Mouse (Mus musculus): Measurements from ENCODE around the gene 1700008O03Rik. TPM values are rescaled to one million over a fixed set of nuclear protein-coding genes. Genes with fewer than 3 reads are reported as not detected.

Gene 1700008O03Rik
- polyA plus RNA-seq (2015; fragmentation: Nextera tagmentation; extraction: Ambion mirVana) = 0.70 and 1.4 TPM in 2 replicates

- Histone ChIP-seq H3K36me3 (no peaks in the 10 kb centered on the region), H3K27ac (no peak within 1 kb of the TSS), H3K4me3 (replicated peaks) (peak within 1 kb of the TSS; percentile 55), H3K9ac (replicated peaks) (peak within 1 kb of the TSS; percentile 80), H3K27me3 (peaks cover 19% of the 10 kb centered on the region; the same call in 1 of the 2 replicates), H3K9me3 (no peaks in the 10 kb centered on the region), H3K4me2 (replicated peaks) (peak within 1 kb of the TSS; percentile 89), H3K4me1 (replicated peaks) (peaks cover 21% of the 10 kb centered on the region)
- 86% methylated on average over 12 of the region's 12 CpGs for WGBS
- no peak for ATAC-seq
These were observed at the start of gene 1700008O03Rik for GRCm38 (mm10) chr7:44385720-44386119. Gene 1700008O03Rik (minus strand): TSS chr7:44385820.

DNA sequence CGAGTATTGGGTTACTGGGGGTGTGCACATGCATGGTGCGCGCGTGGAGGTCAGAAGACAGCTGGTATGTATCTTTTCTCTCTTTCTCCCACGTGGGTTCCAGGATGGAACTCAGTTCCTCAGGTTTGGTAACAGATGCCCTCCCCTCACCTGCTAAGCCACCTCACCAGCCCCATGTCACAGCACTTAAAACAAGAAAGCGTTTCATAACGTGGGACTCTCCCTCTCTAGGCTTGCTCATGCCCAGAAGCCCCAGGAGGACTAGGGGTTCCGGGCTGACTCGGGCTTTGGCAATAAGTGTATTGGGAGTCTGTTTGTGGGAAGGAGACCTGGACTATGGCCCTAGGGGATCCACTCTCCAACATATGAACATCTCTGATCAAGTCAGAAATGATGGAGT is 48.5 kb upstream of the 1700008O03Rik start:
- H3K4me2 ChIP-seq (replicated peaks) = no peak overlapping the region
- no peak overlapping the region for H3K27ac ChIP-seq
- peaks cover 23% of the 10 kb centered on the region for H3K36me3 ChIP-seq
- 78% methylated on average over 9 of the region's 9 CpGs for WGBS
- H3K4me3 ChIP-seq (replicated peaks) = no peak overlapping the region
- no peak overlapping the region for H3K9ac ChIP-seq (replicated peaks)
- no peak for ATAC-seq
- no peaks in the 10 kb centered on the region for H3K27me3 ChIP-seq
- H3K9me3 ChIP-seq = no peaks in the 10 kb centered on the region
- peaks cover 62% of the 10 kb centered on the region for H3K4me1 ChIP-seq (replicated peaks)

- Histone ChIP-seq H3K4me1 (replicated peaks) (peaks cover 59% of the 10 kb centered on the region), H3K36me3 (peaks cover 23% of the 10 kb centered on the region), H3K9ac (replicated peaks) (no peak overlapping the region), H3K9me3 (no peaks in the 10 kb centered on the region), H3K27ac (0 out of 2 replicates have a peak overlapping the region, but pooled peaks have one; percentile 16), H3K27me3 (no peaks in the 10 kb centered on the region), H3K4me2 (replicated peaks) (no peak overlapping the region; the same call in 1 of the 2 replicates), H3K4me3 (replicated peaks) (no peak overlapping the region)
- 11% methylated on average over 7 of the region's 7 CpGs for WGBS
- no peak for ATAC-seq
These were observed 47.8 kb upstream of the 1700008O03Rik start for GRCm38 (mm10) chr7:44433371-44433770.

DNA sequence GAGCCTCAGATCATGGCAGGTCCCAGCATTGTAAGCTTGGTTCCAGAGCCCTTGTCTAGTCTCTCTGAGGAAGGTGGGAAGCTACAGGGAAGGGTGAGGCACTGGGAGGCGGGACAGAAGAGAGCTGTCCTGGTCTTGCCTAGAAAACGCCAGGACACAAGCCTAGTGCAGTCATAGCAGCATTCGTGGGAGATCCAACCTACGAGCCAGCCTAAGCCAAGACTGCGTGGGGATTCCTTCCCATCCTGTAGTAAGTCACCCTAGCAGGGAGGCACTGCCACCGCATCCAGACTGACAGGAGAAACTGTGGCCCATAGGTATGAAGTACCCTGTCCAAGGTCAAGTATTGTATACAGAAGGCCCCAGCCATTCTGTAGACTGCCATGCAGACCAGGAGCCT is 46.9 kb upstream of the 1700008O03Rik start:
- H3K4me1 ChIP-seq (replicated peaks) = peaks cover 59% of the 10 kb centered on the region
- H3K9me3 ChIP-seq = no peaks in the 10 kb centered on the region
- H3K9ac ChIP-seq (replicated peaks) = peak overlapping the region; percentile 42; the same call in 1 of the 2 replicates
- ATAC-seq = no peak
- no peaks in the 10 kb centered on the region for H3K27me3 ChIP-seq
- H3K4me2 ChIP-seq (replicated peaks) = peak overlapping the region; percentile 96; the same call in 1 of the 2 replicates
- no peak overlapping the region for H3K4me3 ChIP-seq (replicated peaks)
- peaks cover 19% of the 10 kb centered on the region for H3K36me3 ChIP-seq
- H3K27ac ChIP-seq = 0 out of 2 replicates have a peak overlapping the region, but pooled peaks have one; percentile 16
- 74% methylated on average over 6 of the region's 6 CpGs for WGBS

GRCm38 (mm10) chr7:44429534-44430488 is 44.2 kb upstream of the 1700008O03Rik start:
- Histone ChIP-seq H3K27ac (peak overlapping the region; percentile 100), H3K4me1 (replicated peaks) (peaks cover 69% of the 10 kb centered on the region), H3K9ac (replicated peaks) (peak overlapping the region; percentile 98), H3K36me3 (peaks cover 10% of the 10 kb centered on the region), H3K27me3 (no peaks in the 10 kb centered on the region), H3K4me2 (replicated peaks) (peak overlapping the region; percentile 96), H3K4me3 (replicated peaks) (peak overlapping the region; percentile 76), H3K9me3 (no peaks in the 10 kb centered on the region)
- under 1% methylated on average over 32 of the region's 32 CpGs for WGBS
- peak; percentile 27 for ATAC-seq

- H3K4me1 ChIP-seq (replicated peaks) = peaks cover 64% of the 10 kb centered on the region
- peak within 1 kb of the TSS; percentile 96 for H3K4me2 ChIP-seq (replicated peaks)
- 1% methylated on average over 37 of the region's 69 CpGs for WGBS
- no peaks in the 10 kb centered on the region for H3K27me3 ChIP-seq
- H3K4me3 ChIP-seq (replicated peaks) = peak within 1 kb of the TSS; percentile 76
- no peaks in the 10 kb centered on the region for H3K9me3 ChIP-seq
- peak; percentile 53 for ATAC-seq
- H3K9ac ChIP-seq (replicated peaks) = peak within 1 kb of the TSS; percentile 98
- peaks cover 3% of the 10 kb centered on the region; the same call in 1 of the 2 replicates for H3K36me3 ChIP-seq
- peak within 1 kb of the TSS; percentile 100 for H3K27ac ChIP-seq
These were observed 43.4 kb upstream of the 1700008O03Rik start, which contains the start of gene Lrrc4b for GRCm38 (mm10) chr7:44428968-44429521. Gene Lrrc4b (plus strand): TSS chr7:44429018.

DNA sequence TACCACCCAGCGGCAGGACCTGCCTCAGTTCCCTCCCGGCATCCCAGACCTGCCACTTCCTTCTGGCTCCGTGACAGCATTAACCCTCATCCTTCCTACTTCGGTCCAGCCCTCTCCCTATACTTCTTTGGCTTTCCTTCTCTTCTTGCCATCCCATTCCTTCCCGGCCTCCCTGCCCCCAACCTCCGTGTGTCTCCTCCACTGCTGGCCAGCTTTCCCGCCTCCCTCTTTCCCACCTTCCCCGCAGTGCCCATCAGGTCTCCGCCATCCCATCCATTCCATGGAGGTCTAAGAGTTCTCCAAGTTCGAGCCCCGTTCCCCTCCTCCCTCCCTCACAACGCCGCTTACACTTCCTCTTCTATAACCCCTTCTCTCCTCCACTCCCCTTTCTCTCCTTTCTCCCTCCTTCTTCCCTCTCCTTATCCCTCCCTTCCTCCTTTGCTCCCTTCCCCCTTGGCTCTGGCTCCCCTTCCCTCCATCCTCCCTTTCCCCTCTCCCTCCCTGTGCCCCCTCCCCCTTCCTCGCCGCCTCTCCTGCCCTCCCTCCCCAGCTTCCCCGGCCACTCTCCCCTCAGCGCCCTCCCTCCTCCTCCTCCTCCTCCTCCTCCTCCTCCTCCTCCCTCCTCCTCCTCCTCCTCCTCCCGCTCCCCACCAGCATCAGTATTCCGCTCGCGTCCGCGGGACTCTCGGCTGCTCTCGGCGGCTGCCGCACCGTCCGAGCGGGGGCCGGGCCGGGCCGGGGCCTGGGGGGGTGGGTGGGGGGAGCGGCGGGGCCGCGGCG is 42.7 kb upstream of the 1700008O03Rik start:
- Histone ChIP-seq H3K9me3 (no peaks in the 10 kb centered on the region), H3K9ac (replicated peaks) (peak overlapping the region; percentile 98), H3K4me2 (replicated peaks) (peak overlapping the region; percentile 96), H3K36me3 (no peaks in the 10 kb centered on the region), H3K4me3 (replicated peaks) (peak overlapping the region; percentile 76), H3K4me1 (replicated peaks) (peaks cover 57% of the 10 kb centered on the region), H3K27me3 (no peaks in the 10 kb centered on the region), H3K27ac (peak overlapping the region; percentile 100)
- peak; percentile 40 for ATAC-seq
- WGBS = 1% methylated on average over 17 of the region's 38 CpGs

GRCm38 (mm10) chr7:44427666-44428065 is 42.0 kb upstream of the 1700008O03Rik start:
- WGBS = 10% methylated on average over 8 of the region's 8 CpGs
- ATAC-seq = peak; percentile 6; the same call in 1 of the 2 replicates
- Histone ChIP-seq H3K9ac (replicated peaks) (peak overlapping the region; percentile 60), H3K4me1 (replicated peaks) (peaks cover 50% of the 10 kb centered on the region), H3K4me2 (replicated peaks) (peak overlapping the region; percentile 54), H3K27me3 (no peaks in the 10 kb centered on the region), H3K36me3 (no peaks in the 10 kb centered on the region), H3K4me3 (replicated peaks) (peak overlapping the region; percentile 76), H3K27ac (peak overlapping the region; percentile 100), H3K9me3 (no peaks in the 10 kb centered on the region)

GRCm38 (mm10) chr7:44413307-44413706 is 27.7 kb upstream of the 1700008O03Rik start:
- Histone ChIP-seq H3K4me3 (replicated peaks) (no peak overlapping the region), H3K36me3 (no peaks in the 10 kb centered on the region), H3K4me1 (replicated peaks) (no peaks in the 10 kb centered on the region), H3K9me3 (no peaks in the 10 kb centered on the region), H3K4me2 (replicated peaks) (no peak overlapping the region), H3K27me3 (no peaks in the 10 kb centered on the region), H3K9ac (replicated peaks) (no peak overlapping the region), H3K27ac (no peak overlapping the region)
- no peak for ATAC-seq
- WGBS = 85% methylated on average over 6 of the region's 6 CpGs

GRCm38 (mm10) chr7:44411144-44411543 is 25.5 kb upstream of the 1700008O03Rik start:
- no peak overlapping the region for H3K4me3 ChIP-seq (replicated peaks)
- H3K9me3 ChIP-seq = no peaks in the 10 kb centered on the region
- H3K27ac ChIP-seq = no peak overlapping the region
- no peaks in the 10 kb centered on the region for H3K36me3 ChIP-seq
- H3K9ac ChIP-seq (replicated peaks) = no peak overlapping the region
- 0 out of 2 replicates have a peak, but pooled peaks cover 6% of the 10 kb centered on the region for H3K27me3 ChIP-seq
- WGBS = 89% methylated on average over 4 of the region's 4 CpGs
- H3K4me1 ChIP-seq (replicated peaks) = peaks cover 3% of the 10 kb centered on the region
- no peak for ATAC-seq
- H3K4me2 ChIP-seq (replicated peaks) = no peak overlapping the region

DNA sequence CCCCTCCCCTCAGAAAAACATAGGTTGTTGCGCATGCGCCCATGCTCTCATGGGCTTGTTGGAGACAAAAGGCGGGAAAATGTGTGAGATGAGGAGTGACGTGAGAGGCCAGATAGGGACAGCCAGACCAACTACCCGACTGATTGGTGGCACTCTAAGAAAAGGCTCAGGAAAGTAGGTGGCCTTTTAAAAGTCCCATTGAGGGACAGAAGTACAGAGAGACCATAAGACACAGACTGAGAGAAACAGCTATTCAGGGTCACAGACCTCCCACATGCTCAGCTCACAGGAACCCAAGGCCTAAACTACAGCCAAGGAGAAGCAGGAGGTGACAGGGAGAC is 20.4 kb upstream of the 1700008O03Rik start:
- Histone ChIP-seq H3K27me3 (0 out of 2 replicates have a peak, but pooled peaks cover 6% of the 10 kb centered on the region), H3K4me2 (replicated peaks) (no peak overlapping the region), H3K36me3 (no peaks in the 10 kb centered on the region), H3K27ac (0 out of 2 replicates have a peak overlapping the region, but pooled peaks have one; percentile 2), H3K4me3 (replicated peaks) (no peak overlapping the region), H3K9me3 (no peaks in the 10 kb centered on the region), H3K4me1 (replicated peaks) (peaks cover 8% of the 10 kb centered on the region), H3K9ac (replicated peaks) (no peak overlapping the region)
- WGBS = 0% methylated on average over 5 of the region's 5 CpGs
- peak; percentile 75 for ATAC-seq
